Mouse (Mus musculus) E14TG2a.4 (cell line): Measurements from ENCODE around the gene Azin2.

ENCODE experiments used
- CTCF ChIP-seq: conservative IDR thresholded peaks from 2 replicates; pipeline ENCODE4 v1.5.1; 2014; ENCODE audit warnings: low read length
- NANOG ChIP-seq: IDR thresholded peaks from 2 replicates; pipeline ENCODE4 v1.6.1; 2014; ENCODE audit warnings: borderline replicate concordance, low read length, mixed read lengths
- POU5F1 ChIP-seq: IDR thresholded peaks from 2 replicates; pipeline ENCODE4 v1.6.1; 2014; ENCODE audit warnings: low read length, borderline replicate concordance

DNA sequence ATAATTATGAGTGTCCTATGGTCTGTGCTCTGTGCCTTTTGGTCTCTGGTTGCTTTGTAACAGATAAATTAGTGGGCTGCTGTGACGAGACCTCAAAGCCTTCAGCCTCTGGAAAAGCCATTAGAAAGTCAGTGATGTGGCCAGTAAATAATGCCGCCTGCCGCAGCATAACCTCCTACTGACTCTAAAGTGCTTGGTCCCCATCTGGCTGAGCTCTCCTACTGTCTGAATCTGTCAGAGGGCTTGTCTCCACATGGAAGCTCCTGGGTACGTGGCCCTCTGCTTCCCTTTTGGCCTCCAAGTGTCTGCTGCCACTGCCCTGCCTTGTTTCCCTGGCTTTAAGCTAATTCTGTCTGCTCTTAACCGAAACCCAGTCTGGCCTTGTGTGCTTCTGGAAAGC is 47.3 kb upstream of the Azin2 start:
- no peak for TF ChIP-seq CTCF
- TF ChIP-seq POU5F1, result no peak
- no peak for TF ChIP-seq NANOG
